In genomic region chr17:13124241-13124640, GRCm38 (mm10) we compare ENCODE assay signal across 23 mouse cellular contexts. TPM values are rescaled to one million over a fixed set of nuclear protein-coding genes. Genes with fewer than 3 reads are reported as not detected.
A peak's percentile ranks its signal among the peaks of the same experiment; 100 is the strongest.
DNase-seq lines count a peak whose midpoint lies in the region; ATAC-seq and TF ChIP-seq lines count a peak whose summit lies in the region.
"Not testable (repeated sequence)": the region's sequence is repeated elsewhere in the genome, so short reads cannot be mapped to it uniquely, and the experiment has no call there.
"Had no signal": no experiment of that assay in that cellular context is flagged by ENCODE, and none has a peak within 500 bp of the region (broad histone marks: within the 10 kb centered on the region; RNA-seq: fewer than 3 reads in every experiment).

No protein-coding gene starts in this region.

- not testable (repeated sequence) for H3K27ac ChIP-seq in hindbrain, embryonic 16.5 days (ENCODE audit: low read depth, low read length); kidney, postnatal 0 days; midbrain, embryonic 16.5 days (ENCODE audit: low read length); neural tube, embryonic 13.5 days (replicated peaks)

- not testable (repeated sequence) for H3K9ac ChIP-seq in hindbrain, embryonic 16.5 days (ENCODE audit: low read depth, low read length); kidney, postnatal 0 days (ENCODE audit: low read depth, low read length); midbrain, embryonic 16.5 days (ENCODE audit: low read depth, low read length); neural tube, embryonic 13.5 days

- WGBS in hindbrain, embryonic 16.5 days, result 26% methylated on average over 2 of the region's 3 CpGs
- 10% methylated on average over 2 of the region's 3 CpGs for WGBS in kidney, postnatal 0 days
- WGBS in midbrain, embryonic 16.5 days, result 28% methylated on average over 2 of the region's 3 CpGs
- WGBS in neural tube, embryonic 13.5 days, result 25% methylated on average over 2 of the region's 3 CpGs

- peak; percentile 33; the same call in 1 of the 2 replicates for ATAC-seq in common myeloid progenitor, adult 5-6 weeks (replicated peaks; ENCODE audit: low read depth, poor library complexity, severe bottlenecking)
- peak; percentile 22 to 42; a peak in 2 of 4 replicates for ATAC-seq in hematopoietic stem cell, adult 5-6 weeks (replicated peaks in 1 of 2; ENCODE audit: insufficient read depth in 1 of 2, low FRiP score in 2 of 2, low TSS enrichment in 1 of 2, low read depth in 1 of 2, poor library complexity in 2 of 2, severe bottlenecking in 2 of 2)
- ATAC-seq in hindbrain, embryonic 16.5 days, result peak; percentile 63; the same call in 1 of the 2 replicates
- 0 out of 2 replicates have a peak, but pooled peaks have one; percentile 27 for ATAC-seq in kidney, postnatal 0 days (replicated peaks; ENCODE audit: low FRiP score, low read depth)
- ATAC-seq in megakaryocyte progenitor cell, adult 5-6 weeks (replicated peaks; ENCODE audit: poor library complexity), result peak; percentile 47; the same call in 1 of the 2 replicates
- peak; percentile 61 for ATAC-seq in midbrain, embryonic 16.5 days
- ATAC-seq in neural tube, embryonic 13.5 days (ENCODE audit: low read depth), result 0 out of 2 replicates have a peak, but pooled peaks have one; percentile 48

- not testable (repeated sequence) for H3K36me3 ChIP-seq in hindbrain, embryonic 16.5 days (ENCODE audit: control insufficient read depth, insufficient read depth, low read length); kidney, postnatal 0 days (ENCODE audit: insufficient read depth, low read length); midbrain, embryonic 16.5 days (ENCODE audit: control insufficient read depth, insufficient read depth, low read length); neural tube, embryonic 13.5 days

- peak; percentile 15; the same call in 1 of the 2 replicates for TF ChIP-seq CTCF in kidney, postnatal 0 days (IDR thresholded peaks at IDR 0.05; ENCODE audit: low read depth)

- not testable (repeated sequence) for H3K4me1 ChIP-seq in hindbrain, embryonic 16.5 days (ENCODE audit: control insufficient read depth, insufficient read depth, low read depth, low read length); kidney, postnatal 0 days (replicated peaks; ENCODE audit: insufficient read depth, low read length); midbrain, embryonic 16.5 days (ENCODE audit: control insufficient read depth, insufficient read depth, low read length); neural tube, embryonic 13.5 days (replicated peaks)

- H3K27me3 ChIP-seq in hindbrain, embryonic 16.5 days (replicated peaks; ENCODE audit: control insufficient read depth, insufficient read depth, low read length); kidney, postnatal 0 days (ENCODE audit: insufficient read depth, low read length); midbrain, embryonic 16.5 days (ENCODE audit: control insufficient read depth, insufficient read depth, low read depth, low read length); neural tube, embryonic 13.5 days: not testable (repeated sequence)

- DNase-seq in kidney, postnatal 0 days (ENCODE audit: low spot score), result not testable (repeated sequence)

- not testable (repeated sequence) for H3K9me3 ChIP-seq in hindbrain, embryonic 16.5 days (ENCODE audit: control insufficient read depth, low read length); kidney, postnatal 0 days (replicated peaks; ENCODE audit: low read length); midbrain, embryonic 16.5 days (replicated peaks; ENCODE audit: control insufficient read depth, low read length, poor library complexity, severe bottlenecking); neural tube, embryonic 13.5 days

- not testable (repeated sequence) for H3K4me2 ChIP-seq in hindbrain, embryonic 16.5 days (ENCODE audit: low read length); kidney, postnatal 0 days (ENCODE audit: low read length); midbrain, embryonic 16.5 days (ENCODE audit: low read length); neural tube, embryonic 13.5 days

- not testable (repeated sequence) for H3K4me3 ChIP-seq in hindbrain, embryonic 16.5 days (ENCODE audit: low read length); kidney, postnatal 0 days (replicated peaks; ENCODE audit: low read depth, low read length); midbrain, embryonic 16.5 days (ENCODE audit: low read depth, low read length); neural tube, embryonic 13.5 days

RNA-seq across cellular contexts. Expression of gene Unc93a, which starts 7.4 kb away (rescaled TPM):
- total RNA-seq in common myeloid progenitor, adult 5-6 weeks (2017), result not detected in 2 replicates
- not detected in 2 replicates for total RNA-seq in hematopoietic stem cell, adult 5-6 weeks (2017)
- polyA plus RNA-seq in hindbrain, embryonic 16.5 days (2015; fragmentation: Nextera tagmentation; extraction: Ambion mirVana), result not detected in 2 replicates
- polyA plus RNA-seq in kidney, postnatal 0 days (2015; fragmentation: Nextera tagmentation; extraction: Ambion mirVana), result not detected in 2 replicates
- not detected in 2 replicates for total RNA-seq in megakaryocyte progenitor cell, adult 5-6 weeks (2015)
- 0.17 TPM in 1 of 2 replicates, not detected in the other for total RNA-seq in megakaryocyte progenitor cell, adult 5-6 weeks (2017)
- polyA plus RNA-seq in midbrain, embryonic 16.5 days (2015; fragmentation: Nextera tagmentation; extraction: Ambion mirVana), result not detected in 2 replicates
- not detected in 2 replicates for polyA plus RNA-seq in neural tube, embryonic 13.5 days (2015; fragmentation: Nextera tagmentation; extraction: Ambion mirVana)
- total RNA-seq: gastrocnemius, adult 8-10 months; gastrocnemius, postnatal 25 days; heart, adult 2 months; heart, postnatal 14 days; heart, postnatal 4 days had no signal
- polyA plus RNA-seq: C2C12; CD4-positive, CD25-positive, alpha-beta regulatory T cell, adult 4 months; embryonic facial prominence, embryonic 12.5 days; embryonic facial prominence, embryonic 15.5 days; forebrain, embryonic 11.5 days; forebrain, embryonic 14.5 days; heart, embryonic 10.5 days; heart, embryonic 13.5 days; heart, embryonic 16.5 days; hindbrain, embryonic 12.5 days; intestine, embryonic 14.5 days had no signal
